Mouse (Mus musculus) gastrocnemius, adult 2 months (tissue): ENCODE measurements around the gene Acads. TPM values are rescaled to one million over a fixed set of nuclear protein-coding genes. Genes with fewer than 3 reads are reported as not detected.
"Not testable (repeated sequence)": the region's sequence is repeated elsewhere in the genome, so short reads cannot be mapped to it uniquely, and the experiment has no call there.

Experiments used
- DNase-seq: peaks from one replicate; pipeline ENCODE4 v3.0.0; 2022
- H3K27ac ChIP-seq: fragments of 200-600 bp; 2 replicates; pipeline ENCODE4 v1.8.1; 2022; ENCODE audit warnings: mild to moderate bottlenecking
- H3K4me3 ChIP-seq: fragments of 200-600 bp; 2 replicates; pipeline ENCODE4 v1.8.1; 2022; ENCODE audit warnings: mild to moderate bottlenecking, moderate library complexity
- CTCF ChIP-seq: fragments of 200-600 bp; IDR thresholded peaks from 2 replicates; pipeline ENCODE4 v1.8.1; 2022; ENCODE audit warnings: antibody characterized with exemption, mild to moderate bottlenecking, moderate library complexity
- intact Hi-C: fragments of 180-260 bp; cut with DNase I; formaldehyde crosslinking; loops from one replicate; pipeline ENCODE4 v1.15.1; 2025
- total RNA-seq, 2 experiments: library from RNA; stranded (reverse); gene quantifications; 2 replicates each; pipeline ENCODE4 v1.2.3; 2021

The Acads gene
- total RNA-seq, 2 experiments from 2014 or later = 49.9 to 81.7 TPM

- intact Hi-C loops = no loop called here
- no peak overlapping the region for H3K27ac ChIP-seq
- no peak for DNase-seq
- no peak overlapping the region for H3K4me3 ChIP-seq
- no peak for TF ChIP-seq CTCF
Observed at GRCm38 (mm10) chr5:115102231-115102630, 16.9 kb downstream of the Acads start.

- TF ChIP-seq CTCF = no peak
- no peak for DNase-seq
- no peak overlapping the region for H3K4me3 ChIP-seq
- intact Hi-C loops = no loop called here
- H3K27ac ChIP-seq = peak overlapping the region; percentile 58
Observed at GRCm38 (mm10) chr5:115100473-115100872, 18.7 kb downstream of the Acads start.

DNA sequence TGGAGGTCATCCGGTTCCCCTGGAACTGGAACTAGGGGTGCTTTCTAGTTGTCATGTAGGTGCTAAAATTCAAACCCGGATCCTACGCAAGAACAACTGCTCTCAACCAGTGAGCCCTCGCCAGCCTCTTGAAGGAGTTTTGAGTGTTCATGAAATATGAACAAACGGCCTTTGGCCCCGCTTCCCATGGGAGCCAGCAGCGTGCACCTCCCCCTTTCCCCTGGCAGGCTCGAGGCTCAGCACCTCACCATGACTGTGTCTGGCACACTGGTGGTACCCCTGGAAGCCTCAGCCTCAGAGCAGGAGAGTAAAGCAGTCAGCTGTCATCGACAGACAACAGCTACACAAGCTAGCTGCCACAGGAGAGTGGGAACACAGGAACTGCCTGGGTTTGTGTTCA is 19.2 kb downstream of the Acads start:
- H3K4me3 ChIP-seq = no peak overlapping the region
- intact Hi-C loops = no loop called here
- TF ChIP-seq CTCF = no peak
- H3K27ac ChIP-seq = peak overlapping the region; percentile 58
- DNase-seq = no peak

- intact Hi-C loops = no loop called here
- no peak overlapping the region; the same call in 1 of the 2 replicates for H3K27ac ChIP-seq
Observed at GRCm38 (mm10) chr5:115099530-115099929, 19.6 kb downstream of the Acads start.

GRCm38 (mm10) chr5:115098195-115098594 is 21.0 kb downstream of the Acads start, which contains the start of gene Gm10401:
TSS of gene Gm10401 (minus strand) at chr5:115098295.
- no peak within 1 kb of the TSS for H3K4me3 ChIP-seq
- intact Hi-C loops = no loop called here
- DNase-seq = no peak

More at GRCm38 (mm10) chr5:115099530-115099929, 19.6 kb downstream of the Acads start:
- H3K4me3 ChIP-seq = no peak overlapping the region
- TF ChIP-seq CTCF = no peak
- no peak for DNase-seq

GRCm38 (mm10) chr5:115091776-115092175 is 27.4 kb downstream of the Acads start:
- Histone ChIP-seq H3K27ac (no peak overlapping the region), H3K4me3 (no peak overlapping the region)
- intact Hi-C loops = no loop called here
- no peak for DNase-seq
- TF ChIP-seq CTCF = no peak

More at GRCm38 (mm10) chr5:115098195-115098594, 21.0 kb downstream of the Acads start, which contains the start of gene Gm10401:
- no peak for TF ChIP-seq CTCF
- no peak within 1 kb of the TSS for H3K27ac ChIP-seq

- DNase-seq = no peak
- no peak for TF ChIP-seq CTCF
- intact Hi-C loops = no loop called here
- Histone ChIP-seq H3K4me3 (no peak overlapping the region), H3K27ac (no peak overlapping the region)
Observed at GRCm38 (mm10) chr5:115091015-115091414, 28.1 kb downstream of the Acads start.

DNA sequence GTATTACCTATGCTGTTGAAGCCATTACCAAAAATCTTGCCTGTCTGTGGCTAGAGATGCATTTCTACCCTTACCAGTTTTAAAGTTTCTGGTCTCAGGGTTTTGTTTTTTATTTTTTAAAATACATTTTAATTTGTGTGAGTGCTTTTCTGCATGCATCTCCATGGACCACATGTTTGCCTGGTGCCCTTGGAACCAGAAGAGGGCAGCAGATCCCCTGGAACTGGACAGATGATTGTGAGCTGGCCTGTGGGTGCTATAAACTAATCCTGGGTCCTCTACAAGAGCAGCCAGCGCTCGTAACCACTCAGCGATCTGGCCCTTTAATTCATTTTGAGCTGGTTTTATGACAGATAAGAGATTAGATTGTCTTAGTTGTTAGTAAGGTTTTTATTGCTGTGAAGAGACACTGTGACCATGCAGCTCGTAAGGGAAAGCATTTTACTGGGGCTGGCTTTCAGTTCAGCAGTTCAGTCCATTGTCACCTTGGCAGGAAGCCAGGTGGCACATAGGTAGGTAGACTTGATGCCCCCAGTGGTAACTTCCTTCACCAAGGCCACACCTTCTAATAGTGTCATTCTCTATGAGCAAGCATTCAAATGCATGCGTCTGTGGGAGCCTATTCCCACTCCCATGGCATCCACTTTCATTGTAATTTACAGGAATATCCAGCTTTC is 29.4 kb downstream of the Acads start:
- Histone ChIP-seq H3K4me3 (no peak overlapping the region), H3K27ac (no peak overlapping the region)
- intact Hi-C loops = no loop called here
- no peak for DNase-seq
- TF ChIP-seq CTCF = peak; percentile 33

- H3K4me3 ChIP-seq = no peak overlapping the region
- DNase-seq = no peak
- H3K27ac ChIP-seq = no peak overlapping the region
- TF ChIP-seq CTCF = no peak
- intact Hi-C loops = no loop called here
Observed at GRCm38 (mm10) chr5:115085675-115086074, 33.5 kb downstream of the Acads start.

DNA sequence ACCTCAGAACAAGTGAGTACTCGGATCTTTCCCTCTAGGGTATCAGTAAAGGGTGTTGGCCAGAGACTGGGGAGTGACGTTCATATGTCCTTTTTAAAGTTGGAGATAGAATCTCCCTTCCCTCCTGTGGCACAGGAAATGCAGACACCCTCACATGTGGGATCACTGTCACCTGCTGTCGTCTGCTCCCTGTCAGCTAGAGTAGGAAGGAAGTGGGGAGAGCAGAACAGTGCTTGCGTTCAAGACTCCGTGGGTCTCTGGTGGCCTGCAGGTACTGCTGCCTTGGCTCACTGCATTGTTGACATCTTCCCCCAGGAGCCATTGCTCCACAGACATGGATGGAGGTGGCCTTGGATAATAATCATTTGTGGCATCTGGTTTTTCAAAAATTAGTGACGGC is 35.7 kb downstream of the Acads start:
- Histone ChIP-seq H3K27ac (no peak overlapping the region), H3K4me3 (no peak overlapping the region)
- DNase-seq = no peak
- no peak for TF ChIP-seq CTCF
- intact Hi-C loops = no loop called here

GRCm38 (mm10) chr5:115081636-115082035 is 37.5 kb downstream of the Acads start:
- H3K4me3 ChIP-seq = no peak overlapping the region
- intact Hi-C loops = no loop called here
- H3K27ac ChIP-seq = no peak overlapping the region
- no peak for TF ChIP-seq CTCF
- no peak for DNase-seq

- peak; percentile 76 for DNase-seq
- intact Hi-C loops = loop anchor here (1.0 kb wide), 1 partner anchor 97 kb away; no protein-coding TSS in a partner anchor
- H3K4me3 ChIP-seq = no peak overlapping the region
- TF ChIP-seq CTCF = peak; percentile 88
- H3K27ac ChIP-seq = no peak overlapping the region
Observed at GRCm38 (mm10) chr5:115076144-115076901, 42.8 kb downstream of the Acads start.

- no peak for TF ChIP-seq CTCF
- DNase-seq = no peak
- intact Hi-C loops = loop anchor here (5.0 kb wide), 1 partner anchor 42 kb away; no protein-coding TSS in a partner anchor
- H3K27ac ChIP-seq = no peak overlapping the region
- H3K4me3 ChIP-seq = no peak overlapping the region
Observed at GRCm38 (mm10) chr5:115074749-115075148, 44.4 kb downstream of the Acads start.

GRCm38 (mm10) chr5:115073306-115073705 is 45.8 kb downstream of the Acads start:
- intact Hi-C loops = loop anchor here (5.0 kb wide), 1 partner anchor 41 kb away; no protein-coding TSS in a partner anchor
- not testable (repeated sequence) for H3K27ac ChIP-seq, DNase-seq, H3K4me3 ChIP-seq
